Mouse (Mus musculus) mouse trophoblast stem cell (cell line): ENCODE results near the gene Trpc1.

Experiments
- in situ Hi-C, 2 experiments: fragments of 300-500 bp; cut with MseI, MboI; formaldehyde crosslinking; loops; 2 replicates in 1 of 2; 3 replicates in 1 of 2; pipeline ENCODE4 v1.15.1; 2025

The Trpc1 gene

GRCm38 (mm10) chr9:95750037-95750511 lies at the start of gene Trpc1:
TSS of gene Trpc1 (minus strand) at chr9:95750375.
- in situ Hi-C loops: loop anchor here in 1 of 2 experiments (10.0 kb wide), 1 partner anchor 95 kb away; the partner anchor contains the start of gene Pls1

GRCm38 (mm10) chr9:95796323-95796722 lies 46.1 kb upstream of the Trpc1 start:
- in situ Hi-C loops: no loop called here

GRCm38 (mm10) chr9:95795844-95796243 lies 45.7 kb upstream of the Trpc1 start:
- in situ Hi-C loops: no loop called here

GRCm38 (mm10) chr9:95795077-95795784 lies 45.1 kb upstream of the Trpc1 start:
- in situ Hi-C loops: no loop called here

GRCm38 (mm10) chr9:95793986-95794744 lies 44.0 kb upstream of the Trpc1 start:
- in situ Hi-C loops: no loop called here

- in situ Hi-C loops: no loop called here
These were observed 34.8 kb upstream of the Trpc1 start for GRCm38 (mm10) chr9:95784888-95785511.

GRCm38 (mm10) chr9:95783646-95784293 lies 33.6 kb upstream of the Trpc1 start:
- in situ Hi-C loops: no loop called here

GRCm38 (mm10) chr9:95771671-95772070 lies 21.5 kb upstream of the Trpc1 start:
- in situ Hi-C loops: no loop called here

GRCm38 (mm10) chr9:95763218-95763617 lies 13.0 kb upstream of the Trpc1 start:
- in situ Hi-C loops: no loop called here

- in situ Hi-C loops: no loop called here
These were observed 12.1 kb upstream of the Trpc1 start for GRCm38 (mm10) chr9:95762228-95762627.

- in situ Hi-C loops: no loop called here
These were observed 11.2 kb upstream of the Trpc1 start for GRCm38 (mm10) chr9:95761381-95761780.

GRCm38 (mm10) chr9:95750746-95751145 lies 571 bp upstream of the Trpc1 start:
- in situ Hi-C loops: loop anchor here in 1 of 2 experiments (10.0 kb wide), 1 partner anchor 94 kb away; the partner anchor contains the start of gene Pls1

- in situ Hi-C loops: no loop called here
These were observed 680 bp downstream of the Trpc1 start for GRCm38 (mm10) chr9:95749461-95749928.

GRCm38 (mm10) chr9:95747298-95747697 lies 2.9 kb downstream of the Trpc1 start:
- in situ Hi-C loops: no loop called here

GRCm38 (mm10) chr9:95744845-95745613 lies 5.1 kb downstream of the Trpc1 start:
- in situ Hi-C loops: no loop called here

GRCm38 (mm10) chr9:95736238-95736637 lies 13.9 kb downstream of the Trpc1 start:
- in situ Hi-C loops: loop anchor here in 1 of 2 experiments (10.0 kb wide), 1 partner anchor 109 kb away; the partner anchor contains the start of gene Pls1

GRCm38 (mm10) chr9:95712574-95712973 lies 37.6 kb downstream of the Trpc1 start:
- in situ Hi-C loops: no loop called here

GRCm38 (mm10) chr9:95708943-95709342 lies 41.2 kb downstream of the Trpc1 start:
- in situ Hi-C loops: no loop called here

- in situ Hi-C loops: no loop called here
These were observed 44.8 kb downstream of the Trpc1 start for GRCm38 (mm10) chr9:95705371-95705770.

- in situ Hi-C loops: no loop called here
These were observed 46.1 kb downstream of the Trpc1 start for GRCm38 (mm10) chr9:95704078-95704477.

- in situ Hi-C loops: loop anchor here in 1 of 2 experiments (10.0 kb wide), 2 partner anchors 104 to 154 kb away; no protein-coding TSS in a partner anchor
These were observed 50.9 kb downstream of the Trpc1 start for GRCm38 (mm10) chr9:95699273-95699672.
